Mouse (Mus musculus) heart, adult 2 months (tissue): ENCODE results near the gene Nrxn3.

Experiments used
- CTCF ChIP-seq: fragments of 200-600 bp; IDR thresholded peaks from 2 replicates; pipeline ENCODE4 v1.8.1; 2022; ENCODE audit warnings: antibody characterized with exemption, mild to moderate bottlenecking, moderate library complexity
- POLR2A ChIP-seq: fragments of 200-500 bp; IDR thresholded peaks from 2 replicates; pipeline ENCODE4 v1.6.1; 2011; ENCODE audit warnings: mild to moderate bottlenecking, low read depth, low read length, control low read depth; ENCODE audit not compliant: insufficient read depth

- TF ChIP-seq CTCF (no peak), POLR2A (no peak)
Measured at GRCm38 (mm10) chr12:88976621-88977020, 253.9 kb downstream of the Nrxn3 start.
